Mouse (Mus musculus): Measurements from ENCODE around the gene 1700013H16Rik.

DNA sequence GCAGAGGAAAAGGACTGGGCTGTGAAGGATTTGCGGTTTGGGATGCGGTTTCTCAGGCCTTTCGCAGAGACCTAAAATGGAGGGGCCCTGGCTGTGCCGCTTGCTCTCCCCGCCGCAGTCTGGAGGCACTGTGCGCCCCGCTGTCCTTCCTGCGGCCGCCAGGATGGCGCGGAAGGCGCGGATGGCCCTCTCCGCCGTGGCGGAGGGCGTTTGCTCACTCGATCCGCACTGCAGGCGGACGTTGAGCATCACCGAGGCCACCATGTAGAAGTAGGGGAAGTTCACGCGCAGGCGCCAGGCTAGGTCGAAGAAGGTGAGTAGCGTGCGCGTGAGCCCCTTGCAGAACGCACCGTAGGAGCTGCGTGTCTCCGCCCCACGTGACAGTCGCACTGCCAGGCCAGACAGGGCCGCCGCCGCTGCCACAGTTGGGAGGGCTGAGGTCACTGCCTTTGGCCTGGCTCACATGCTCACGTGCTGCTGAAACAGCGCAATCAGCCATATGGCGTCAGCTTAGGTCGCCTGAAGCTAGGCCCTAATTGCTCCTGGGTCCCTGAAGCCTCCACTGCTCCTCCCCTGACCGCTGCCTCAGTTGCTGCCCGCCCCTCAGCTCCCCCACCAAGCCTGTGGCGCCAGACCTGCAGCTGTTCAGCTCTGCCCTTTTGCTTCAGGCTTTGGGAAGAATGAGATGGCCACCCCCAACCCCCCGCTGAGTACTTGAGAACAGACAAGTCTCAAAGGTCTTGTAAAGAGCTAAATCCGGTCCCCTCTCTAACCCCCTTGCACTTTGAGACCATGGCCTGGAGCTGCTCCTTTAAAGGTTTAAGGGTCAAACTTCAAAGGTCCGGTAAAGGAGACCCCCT, 41.1 kb downstream of the 1700013H16Rik start:
- TF ChIP-seq POU5F1 (IDR thresholded peaks at IDR 0.05; ENCODE audit: borderline replicate concordance, low read length) (no peak), CTCF (conservative IDR thresholded peaks at IDR 0.05; ENCODE audit: low read length) (no peak), NANOG (IDR thresholded peaks at IDR 0.05; ENCODE audit: borderline replicate concordance, low read length) (no peak)

Measured in E14TG2a.4 (cell line).